Mouse (Mus musculus) lung, adult 18-20 months (tissue): ENCODE measurements around the gene Ppp2r2c.
A peak's percentile ranks its signal among the peaks of the same experiment; 100 is the strongest.
"Not testable (repeated sequence)": the region's sequence is repeated elsewhere in the genome, so short reads cannot be mapped to it uniquely, and the experiment has no call there.

Experiments
- DNase-seq, 2 experiments: peaks; one replicate each; pipeline ENCODE4 v3.0.0; 2022; ENCODE audit warnings: mixed read lengths in 2 of 2

The Ppp2r2c gene

DNA sequence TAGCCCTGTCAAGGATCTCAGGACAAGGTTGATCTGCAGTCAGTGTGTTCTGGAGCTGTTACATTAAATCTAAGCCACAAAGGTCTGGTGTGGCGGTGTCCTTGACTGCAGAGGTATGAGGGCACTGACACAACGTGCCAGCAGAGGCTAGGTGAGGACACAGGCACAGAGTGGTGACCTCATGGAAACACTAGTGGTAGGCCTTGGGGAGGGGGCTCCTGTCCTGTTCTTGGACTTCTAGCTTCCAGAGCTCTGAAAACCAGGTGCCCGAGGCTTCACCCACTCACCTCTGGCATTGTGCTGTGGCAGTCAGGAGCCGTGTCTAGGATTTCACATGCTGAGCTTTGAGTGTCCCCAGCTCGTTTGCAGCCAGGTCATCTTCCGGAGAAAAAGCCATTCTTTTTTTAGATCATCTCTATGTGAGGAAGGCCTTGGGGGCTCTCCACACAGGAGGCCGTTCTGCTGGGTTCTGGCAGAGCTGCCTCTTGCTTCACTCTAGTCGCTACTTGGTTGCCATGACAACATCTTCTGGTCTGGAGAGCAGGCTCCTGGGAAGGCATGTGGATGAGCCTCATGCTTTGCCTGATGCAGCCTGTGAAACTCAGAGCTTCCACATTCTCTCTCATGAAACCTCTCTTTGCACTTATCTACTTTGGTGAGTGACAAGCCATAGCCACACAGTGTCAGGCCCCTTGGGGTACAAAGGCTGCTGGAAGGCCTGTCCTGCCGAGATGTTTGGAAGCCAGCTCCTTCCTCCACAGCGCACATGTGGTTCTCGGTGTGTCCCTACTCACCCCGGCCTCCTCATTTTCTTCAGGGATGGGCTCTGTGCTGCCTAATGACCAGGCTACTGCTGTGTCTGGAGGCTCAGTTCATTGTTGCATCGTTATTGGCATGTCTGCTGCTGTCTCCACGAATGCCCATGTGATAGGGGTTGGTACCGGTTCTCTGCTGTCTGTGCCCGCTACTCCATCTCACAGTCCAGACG, 67.5 kb downstream of the Ppp2r2c start:
- DNase-seq = no peak

- DNase-seq = no peak
These were observed 68.2 kb downstream of the Ppp2r2c start for GRCm38 (mm10) chr5:36936548-36936947.

GRCm38 (mm10) chr5:36938021-36938420, 69.7 kb downstream of the Ppp2r2c start:
- no peak for DNase-seq

GRCm38 (mm10) chr5:36938991-36939390, 70.7 kb downstream of the Ppp2r2c start:
- DNase-seq = not testable (repeated sequence)

- DNase-seq = no peak
These were observed 74.1 kb downstream of the Ppp2r2c start for GRCm38 (mm10) chr5:36942446-36942845.

GRCm38 (mm10) chr5:36944552-36944951, 76.2 kb downstream of the Ppp2r2c start:
- DNase-seq = no peak

DNA sequence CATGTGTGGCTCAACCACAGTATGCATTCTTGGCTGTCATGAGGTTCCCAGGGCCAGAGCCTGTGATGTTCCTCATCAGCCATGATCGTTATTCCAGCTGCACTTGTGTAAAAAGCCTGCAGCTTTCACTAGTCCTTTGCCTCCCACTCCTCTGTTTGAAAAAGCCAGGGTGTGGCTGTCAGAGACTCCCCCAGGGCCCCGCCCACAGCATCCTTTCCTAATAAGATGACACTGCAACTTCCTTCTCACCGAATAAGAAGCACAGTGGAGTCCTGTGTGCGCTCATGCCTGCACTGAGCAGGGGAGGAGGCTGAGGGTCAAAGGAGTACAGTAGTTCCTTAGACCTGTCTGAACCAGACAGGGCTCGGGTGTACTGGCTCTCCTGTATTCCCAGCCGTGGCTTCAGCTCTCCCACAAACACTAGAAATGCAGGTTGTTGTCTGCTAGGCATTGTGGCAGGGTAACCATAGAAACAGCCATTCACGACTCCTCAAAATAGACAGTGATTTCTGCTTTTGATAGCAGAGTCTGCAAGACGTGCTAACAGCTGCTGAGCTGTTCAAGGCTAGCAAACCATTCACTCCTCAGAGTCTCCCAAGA, 76.9 kb downstream of the Ppp2r2c start:
- DNase-seq = no peak

DNA sequence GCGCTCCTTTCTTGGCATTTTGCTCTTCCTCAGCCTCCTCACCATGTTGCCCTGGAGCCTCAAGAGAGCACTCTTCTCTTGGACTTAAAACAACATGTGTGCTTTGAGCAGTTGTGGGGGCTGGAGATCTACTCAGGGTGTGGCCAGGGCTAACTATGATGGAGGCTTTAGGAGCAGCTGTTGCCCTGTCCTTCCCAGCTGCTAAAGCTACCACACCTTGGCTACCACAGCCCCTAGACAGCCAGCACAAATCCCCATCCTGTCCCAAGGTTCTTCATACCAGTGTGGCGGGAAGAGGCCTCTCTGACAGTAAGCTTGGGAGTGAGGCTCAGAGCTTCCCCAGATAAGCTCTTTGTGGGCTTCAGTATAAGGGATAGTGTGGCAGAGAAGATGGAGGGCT, 77.4 kb downstream of the Ppp2r2c start:
- no peak for DNase-seq

DNA sequence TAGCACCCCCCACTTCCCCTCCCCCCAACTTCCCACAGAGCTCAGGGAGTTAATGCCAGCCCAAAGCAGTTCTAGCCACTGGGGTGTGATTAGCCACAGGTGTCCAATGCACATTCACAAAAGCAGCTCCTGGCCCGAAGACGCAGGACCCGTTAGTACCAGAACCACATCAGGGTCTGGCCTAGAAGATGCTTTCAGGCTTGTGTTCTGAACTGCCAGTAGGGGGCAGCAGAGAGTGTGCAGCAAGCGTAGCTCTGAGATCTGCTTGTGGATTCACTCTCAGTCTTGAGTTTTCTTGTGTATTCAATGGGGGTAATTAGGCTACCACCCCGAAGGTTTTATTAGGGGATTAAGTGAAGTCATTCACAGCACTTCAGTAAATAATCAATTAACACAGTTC, 78.1 kb downstream of the Ppp2r2c start:
- peak; percentile 12 to 34 for DNase-seq

GRCm38 (mm10) chr5:36948831-36949230, 80.5 kb downstream of the Ppp2r2c start:
- DNase-seq = peak; percentile 48 to 51

DNA sequence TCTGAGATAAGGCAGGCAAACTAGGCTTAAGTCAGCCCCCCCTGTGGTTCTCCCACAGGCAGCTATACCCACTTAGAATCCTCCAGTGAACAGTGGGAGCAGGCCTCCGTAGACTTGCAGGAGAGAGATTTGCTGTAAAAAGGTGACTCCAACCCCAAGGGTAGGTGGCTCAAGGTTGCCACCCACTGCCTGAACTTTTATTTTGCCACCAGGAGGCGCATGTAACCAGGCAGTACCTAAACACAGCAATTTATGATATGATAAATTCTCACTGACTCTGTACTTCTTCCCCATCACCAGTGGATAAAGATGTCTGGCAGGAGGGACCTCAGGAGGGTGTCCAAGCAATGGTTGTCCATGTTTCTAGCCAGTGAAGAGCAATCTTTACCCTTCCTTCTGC, 82.6 kb downstream of the Ppp2r2c start:
- no peak for DNase-seq

DNA sequence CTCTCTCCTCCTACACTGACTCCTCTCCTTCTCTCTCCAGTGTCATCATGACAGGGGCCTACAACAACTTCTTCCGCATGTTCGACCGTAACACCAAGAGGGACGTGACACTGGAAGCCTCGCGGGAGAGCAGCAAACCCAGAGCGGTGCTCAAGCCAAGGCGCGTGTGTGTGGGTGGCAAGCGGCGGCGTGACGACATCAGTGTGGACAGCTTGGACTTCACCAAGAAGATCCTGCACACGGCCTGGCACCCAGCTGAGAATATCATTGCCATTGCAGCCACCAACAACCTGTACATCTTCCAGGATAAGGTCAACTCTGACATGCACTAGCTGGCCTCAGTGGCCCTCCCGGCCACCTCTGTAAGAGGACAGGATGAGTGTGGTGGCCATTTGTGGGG, 84.0 kb downstream of the Ppp2r2c start:
- no peak for DNase-seq

- no peak for DNase-seq
These were observed 87.1 kb downstream of the Ppp2r2c start for GRCm38 (mm10) chr5:36955366-36955765.

DNA sequence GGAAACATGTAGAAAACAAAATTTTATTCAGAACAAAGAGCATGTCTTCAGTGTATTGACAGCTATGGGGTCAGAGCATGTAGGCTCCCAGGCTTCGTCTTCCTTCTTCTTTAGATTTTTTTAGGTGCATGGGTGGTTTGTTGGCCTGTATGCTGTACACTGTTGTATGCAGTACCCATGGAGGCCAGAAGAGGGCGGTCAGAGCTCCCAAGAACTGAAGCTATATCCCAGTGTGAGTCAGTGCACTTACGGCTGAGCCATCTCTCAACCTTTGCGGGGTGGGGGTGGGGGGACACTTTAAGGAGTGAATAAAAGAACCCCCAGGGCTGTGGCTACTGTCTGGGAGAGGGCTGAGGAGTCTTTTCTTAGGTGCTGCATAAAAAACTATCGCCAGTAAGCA, 90.5 kb downstream of the Ppp2r2c start:
- peak; percentile 41 to 44 for DNase-seq

DNA sequence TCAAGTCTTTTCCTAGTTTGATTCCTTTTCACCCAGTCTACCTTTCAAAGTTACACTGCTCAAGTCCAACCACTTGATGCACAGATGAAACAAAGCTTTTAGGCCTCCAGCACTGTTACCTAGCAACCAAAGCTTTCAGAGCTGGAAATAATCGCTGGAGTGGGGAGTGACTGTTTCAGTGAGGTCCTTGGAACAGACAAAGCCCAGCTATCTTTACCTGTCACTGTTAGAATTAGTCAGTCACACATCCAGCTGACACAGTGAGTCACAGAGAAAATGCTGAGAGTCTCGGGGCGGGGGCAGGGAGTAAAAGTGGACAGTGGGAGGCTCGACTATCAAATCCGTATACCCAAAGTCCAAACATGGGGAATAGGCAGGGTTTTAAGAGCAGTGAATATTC, 92.2 kb downstream of the Ppp2r2c start:
- DNase-seq = no peak

DNA sequence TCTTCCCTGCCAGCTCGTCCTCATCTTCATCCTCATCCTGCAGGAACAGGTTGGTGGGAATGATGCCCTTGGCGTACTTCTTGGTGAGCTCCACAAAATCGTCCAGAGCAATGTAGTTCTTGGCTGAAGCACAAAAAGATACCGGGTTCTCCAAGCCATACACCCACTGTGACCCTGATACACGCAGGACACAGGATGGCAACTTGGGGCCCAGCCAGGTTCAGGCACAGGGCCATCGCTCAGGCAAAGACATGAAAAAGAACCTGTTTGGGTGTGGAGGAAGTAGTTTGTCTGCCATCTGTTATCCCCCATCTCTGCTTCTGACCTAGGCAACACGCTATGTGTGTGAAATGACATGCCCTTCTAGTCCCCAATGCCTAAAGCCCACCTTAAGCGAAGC, 103.3 kb downstream of the Ppp2r2c start:
- DNase-seq = no peak

GRCm38 (mm10) chr5:36975336-36975735, 107.0 kb downstream of the Ppp2r2c start:
- no peak for DNase-seq

DNA sequence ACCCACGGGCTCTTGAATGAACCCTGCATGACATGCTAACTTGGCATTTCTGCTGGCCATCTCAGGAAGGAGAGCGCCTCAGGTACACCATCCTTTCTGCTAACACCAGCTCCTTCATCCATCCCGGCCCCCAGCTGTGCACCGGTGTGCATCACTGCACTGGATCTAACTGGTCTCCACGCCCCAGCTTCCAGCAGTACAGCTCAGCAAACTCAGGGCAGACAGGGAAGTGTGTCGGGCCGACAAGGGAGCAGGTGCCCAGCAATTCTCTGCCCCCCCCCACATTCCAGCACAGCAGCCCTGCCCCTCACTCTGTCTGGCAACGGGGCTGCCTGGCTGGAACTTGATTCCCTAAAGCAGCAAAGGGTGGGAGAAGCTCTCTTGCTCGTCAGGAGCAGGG, 109.5 kb downstream of the Ppp2r2c start:
- no peak for DNase-seq

DNA sequence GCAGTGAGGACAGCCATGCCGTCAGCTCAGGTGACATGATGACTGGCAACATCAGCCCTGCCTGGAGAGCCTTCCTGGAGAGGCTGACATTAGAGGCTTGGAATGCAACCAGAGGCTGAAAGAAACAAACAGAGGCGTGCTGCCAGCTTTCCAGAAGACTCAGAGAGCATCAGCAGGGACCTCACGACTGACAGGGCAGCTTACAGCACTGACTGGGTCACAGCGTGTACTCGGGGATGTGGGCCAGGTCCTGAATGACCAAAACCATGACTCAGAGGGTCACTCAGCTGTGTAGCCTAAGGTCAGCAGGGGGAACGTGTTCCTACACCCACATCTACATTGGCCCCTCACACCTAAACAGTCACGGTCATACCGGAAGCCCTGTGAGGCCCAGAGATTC, 110.7 kb downstream of the Ppp2r2c start:
- DNase-seq = peak; percentile 32 to 43

- DNase-seq = no peak
These were observed 111.3 kb downstream of the Ppp2r2c start for GRCm38 (mm10) chr5:36979631-36980030.

DNA sequence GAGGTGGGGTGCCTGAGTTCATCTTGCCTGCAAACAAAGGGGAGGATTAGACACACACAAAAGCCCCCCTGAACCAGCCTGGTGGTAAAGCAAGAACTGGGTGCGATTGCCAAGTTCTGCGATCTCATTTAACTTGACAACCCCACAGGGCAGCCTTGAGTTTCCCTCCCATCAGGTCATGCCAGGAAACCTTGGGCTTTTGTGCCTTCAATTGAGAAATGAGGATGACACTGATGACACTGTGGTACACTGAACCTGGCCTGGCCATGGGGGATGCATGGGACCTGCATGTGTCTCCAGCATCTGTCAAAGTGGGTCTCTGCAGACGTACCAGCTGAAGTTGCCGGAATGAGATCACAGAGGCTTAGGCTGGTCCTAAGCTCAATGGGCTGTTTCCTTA, 114.0 kb downstream of the Ppp2r2c start:
- no peak for DNase-seq

DNA sequence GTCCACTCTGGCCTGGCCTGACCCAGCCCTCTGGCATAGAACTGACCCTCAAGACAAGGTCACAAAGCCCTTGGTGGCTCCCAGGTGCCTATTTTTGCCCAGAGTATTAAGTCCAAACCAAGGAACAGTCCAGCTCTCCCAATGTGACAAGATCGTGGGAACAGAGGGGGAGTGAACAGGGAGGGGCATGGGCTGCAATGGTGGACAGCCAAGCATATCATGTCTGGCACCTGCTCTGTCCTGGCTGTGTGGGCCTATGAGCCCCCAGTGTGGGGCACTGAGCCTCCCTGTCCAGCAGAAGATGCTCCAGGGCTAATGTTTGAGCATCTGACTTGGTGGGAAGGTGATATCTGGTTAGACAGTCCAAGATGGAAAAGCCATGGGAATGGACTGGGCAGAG, 118.3 kb downstream of the Ppp2r2c start:
- DNase-seq = no peak

DNA sequence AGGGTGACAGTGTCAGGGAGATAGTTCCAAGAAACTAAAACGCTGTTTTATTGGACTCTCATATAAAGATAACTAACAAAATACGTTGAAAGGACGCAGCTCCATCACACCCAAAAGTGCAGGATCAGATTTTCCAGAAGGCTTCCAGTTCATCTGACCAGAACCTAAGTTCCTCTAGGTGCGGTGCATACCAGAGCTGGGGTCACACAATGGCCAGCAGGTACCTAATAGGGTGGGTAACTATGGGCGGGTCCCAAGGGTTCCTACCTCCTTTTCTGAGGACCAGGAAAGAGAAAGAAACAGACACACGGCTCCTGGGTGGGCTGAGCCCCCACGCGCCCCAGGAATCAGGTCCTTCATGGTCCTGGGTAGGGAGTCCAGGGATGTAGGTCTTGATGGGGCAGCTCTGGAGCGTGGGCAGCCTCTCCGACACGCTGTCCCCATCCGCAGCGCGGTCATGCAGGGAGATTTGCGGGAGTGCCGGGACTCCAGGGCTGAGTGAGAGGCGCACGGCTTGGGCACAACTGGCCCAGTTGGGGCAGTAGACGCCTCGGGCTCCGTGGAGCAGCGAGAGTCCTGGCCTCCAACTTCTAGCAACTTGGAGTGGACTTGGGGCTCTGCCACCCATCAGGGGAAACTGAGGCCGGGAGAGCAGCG, 119.9 kb downstream of the Ppp2r2c start:
- peak in 1 of 2 experiments; percentile 19 for DNase-seq
